ENCODE assay signal across 23 mouse cellular contexts in genomic region chr15:103030142-103030541, GRCm38 (mm10). TPM values are rescaled to one million over a fixed set of nuclear protein-coding genes. Genes with fewer than 3 reads are reported as not detected.
DNase-seq lines count a peak whose midpoint lies in the region; ATAC-seq lines count a peak whose summit lies in the region.
"Had no signal": no experiment of that assay in that cellular context is flagged by ENCODE, and none has a peak within 500 bp of the region (broad histone marks: within the 10 kb centered on the region; RNA-seq: fewer than 3 reads in every experiment).

No protein-coding gene starts in this region.

- ATAC-seq in forebrain, embryonic 11.5 days (replicated peaks; ENCODE audit: low FRiP score), result no peak
- no peak for ATAC-seq in hindbrain, embryonic 15.5 days (ENCODE audit: low FRiP score, low read depth)
- ATAC-seq in neural tube, embryonic 13.5 days (ENCODE audit: low read depth), result no peak
- ATAC-seq: CD4-positive, CD25-positive, alpha-beta regulatory T cell, adult 4 months; intestine, embryonic 15.5 days had no signal

- peak; percentile 24 for DNase-seq in forebrain, embryonic 10.5 days (ENCODE audit: extremely low spot score, low spot score)
- DNase-seq in forebrain, embryonic 11.5 days (ENCODE audit: low spot score), result no peak
- DNase-seq in embryo, embryonic 11 days, result peak; percentile 50
- no peak for DNase-seq in frontal cortex, postnatal 14 days (ENCODE audit: low spot score in 2 of 2)
- DNase-seq in left cerebral cortex, adult 9 months (ENCODE audit: low spot score in 2 of 2), result no peak
- no peak for DNase-seq in T-cell, adult 2 months (ENCODE audit: low spot score)
- DNase-seq: cerebellum, adult 11 months; cerebellum, postnatal 25 days; gastrocnemius, postnatal 25 days; lung, postnatal 14 days; right cerebral cortex, postnatal 4 days; thymus, adult 2 months had no signal

- H3K27me3 ChIP-seq in forebrain, embryonic 10.5 days (ENCODE audit: poor library complexity, severe bottlenecking), result peaks cover 100% of the 10 kb centered on the region
- H3K27me3 ChIP-seq in forebrain, embryonic 11.5 days (ENCODE audit: control insufficient read depth, insufficient read depth, low read length), result peaks cover 96% of the 10 kb centered on the region
- H3K27me3 ChIP-seq in hindbrain, embryonic 15.5 days, result peaks cover 61% of the 10 kb centered on the region
- H3K27me3 ChIP-seq in neural tube, embryonic 13.5 days, result no peaks in the 10 kb centered on the region

- H3K9ac ChIP-seq in forebrain, embryonic 11.5 days (ENCODE audit: low read length), result no peak overlapping the region
- H3K9ac ChIP-seq in hindbrain, embryonic 15.5 days, result 0 out of 2 replicates have a peak overlapping the region, but pooled peaks have one; percentile 10
- H3K9ac ChIP-seq in neural tube, embryonic 13.5 days, result peak overlapping the region; percentile 70
- H3K9ac ChIP-seq: intestine, embryonic 15.5 days; limb, embryonic 13.5 days; liver, embryonic 14.5 days had no signal

- no peak overlapping the region for H3K4me3 ChIP-seq in forebrain, embryonic 10.5 days
- H3K4me3 ChIP-seq in forebrain, embryonic 11.5 days (ENCODE audit: low read depth, low read length), result no peak overlapping the region
- H3K4me3 ChIP-seq in hindbrain, embryonic 15.5 days, result peak overlapping the region; percentile 12; the same call in 1 of the 2 replicates
- peak overlapping the region; percentile 19 for H3K4me3 ChIP-seq in neural tube, embryonic 13.5 days
- H3K4me3 ChIP-seq: heart, embryonic 10.5 days; intestine, embryonic 15.5 days; layer of hippocampus, adult 2 months; left cerebral cortex, adult 2 months; limb, embryonic 13.5 days; megakaryocyte, embryonic 14.5 days had no signal

- peaks cover 11% of the 10 kb centered on the region for H3K4me1 ChIP-seq in forebrain, embryonic 10.5 days
- H3K4me1 ChIP-seq in forebrain, embryonic 11.5 days (replicated peaks; ENCODE audit: control insufficient read depth, insufficient read depth, low read length), result no peaks in the 10 kb centered on the region; the same call in 1 of the 2 replicates
- H3K4me1 ChIP-seq in hindbrain, embryonic 15.5 days (replicated peaks), result peaks cover 10% of the 10 kb centered on the region
- peaks cover 97% of the 10 kb centered on the region for H3K4me1 ChIP-seq in neural tube, embryonic 13.5 days (replicated peaks)

- H3K4me2 ChIP-seq in forebrain, embryonic 11.5 days (ENCODE audit: low read depth, low read length, severe bottlenecking), result no peak overlapping the region
- peak overlapping the region; percentile 35 for H3K4me2 ChIP-seq in hindbrain, embryonic 15.5 days
- H3K4me2 ChIP-seq in neural tube, embryonic 13.5 days, result peak overlapping the region; percentile 63
- H3K4me2 ChIP-seq: intestine, embryonic 15.5 days; limb, embryonic 13.5 days had no signal

- 3% methylated on average over 8 of the region's 8 CpGs for WGBS in forebrain, embryonic 10.5 days
- 2% methylated on average over 8 of the region's 8 CpGs for WGBS in forebrain, embryonic 11.5 days
- WGBS in hindbrain, embryonic 15.5 days, result 4% methylated on average over 8 of the region's 8 CpGs
- WGBS in neural tube, embryonic 13.5 days, result 7% methylated on average over 8 of the region's 8 CpGs

- no peaks in the 10 kb centered on the region for H3K36me3 ChIP-seq in forebrain, embryonic 10.5 days (replicated peaks)
- no peaks in the 10 kb centered on the region for H3K36me3 ChIP-seq in forebrain, embryonic 11.5 days (ENCODE audit: control insufficient read depth, insufficient read depth, low read length)
- H3K36me3 ChIP-seq in hindbrain, embryonic 15.5 days, result no peaks in the 10 kb centered on the region
- H3K36me3 ChIP-seq in neural tube, embryonic 13.5 days, result no peaks in the 10 kb centered on the region
- H3K36me3 ChIP-seq: heart, embryonic 10.5 days; intestine, embryonic 15.5 days; limb, embryonic 13.5 days had no signal

- H3K9me3 ChIP-seq in forebrain, embryonic 10.5 days, result no peaks in the 10 kb centered on the region
- no peaks in the 10 kb centered on the region for H3K9me3 ChIP-seq in forebrain, embryonic 11.5 days (ENCODE audit: control insufficient read depth, low read length)
- no peaks in the 10 kb centered on the region for H3K9me3 ChIP-seq in hindbrain, embryonic 15.5 days
- H3K9me3 ChIP-seq in neural tube, embryonic 13.5 days, result no peaks in the 10 kb centered on the region
- H3K9me3 ChIP-seq: heart, embryonic 10.5 days; intestine, embryonic 15.5 days; limb, embryonic 13.5 days had no signal

- no peak overlapping the region for H3K27ac ChIP-seq in forebrain, embryonic 10.5 days
- no peak overlapping the region for H3K27ac ChIP-seq in forebrain, embryonic 11.5 days (ENCODE audit: low read depth, low read length)
- peak overlapping the region; percentile 69 for H3K27ac ChIP-seq in hindbrain, embryonic 15.5 days (replicated peaks)
- H3K27ac ChIP-seq in neural tube, embryonic 13.5 days (replicated peaks), result peak overlapping the region; percentile 92
- H3K27ac ChIP-seq: heart, embryonic 10.5 days; intestine, embryonic 15.5 days; layer of hippocampus, adult 2 months; left cerebral cortex, adult 2 months; limb, embryonic 13.5 days; liver, embryonic 14.5 days had no signal

RNA-seq across cellular contexts. Expression of gene Hoxc4, which starts 11.4 kb away (rescaled TPM):
- not detected in 2 replicates for polyA plus RNA-seq in forebrain, embryonic 10.5 days (2016; fragmentation: Nextera tagmentation; extraction: Ambion mirVana)
- polyA plus RNA-seq in forebrain, embryonic 11.5 days (2014; fragmentation: Nextera tagmentation; extraction: Ambion mirVana), result not detected in 2 replicates
- polyA plus RNA-seq in hindbrain, embryonic 15.5 days (2015; fragmentation: Nextera tagmentation; extraction: Ambion mirVana), result 56.8 and 63.8 TPM in 2 replicates
- 40.2 and 49.9 TPM in 2 replicates for polyA plus RNA-seq in neural tube, embryonic 13.5 days (2015; fragmentation: Nextera tagmentation; extraction: Ambion mirVana)
- polyA plus RNA-seq: CD4-positive, CD25-positive, alpha-beta regulatory T cell, adult 4 months had no signal

RNA-seq across cellular contexts. Expression of gene Hoxc6, which starts 32.1 kb away (rescaled TPM):
- not detected in 2 replicates for polyA plus RNA-seq in forebrain, embryonic 10.5 days (2016; fragmentation: Nextera tagmentation; extraction: Ambion mirVana)
- polyA plus RNA-seq in forebrain, embryonic 11.5 days (2014; fragmentation: Nextera tagmentation; extraction: Ambion mirVana), result not detected in 2 replicates
- 7.4 and 13.1 TPM in 2 replicates for polyA plus RNA-seq in hindbrain, embryonic 15.5 days (2015; fragmentation: Nextera tagmentation; extraction: Ambion mirVana)
- 46.8 and 51.1 TPM in 2 replicates for polyA plus RNA-seq in neural tube, embryonic 13.5 days (2015; fragmentation: Nextera tagmentation; extraction: Ambion mirVana)
- polyA plus RNA-seq: CD4-positive, CD25-positive, alpha-beta regulatory T cell, adult 4 months had no signal

RNA-seq across cellular contexts. Expression of gene Hoxc8, which starts 39.7 kb away (rescaled TPM):
- not detected in 2 replicates for polyA plus RNA-seq in forebrain, embryonic 10.5 days (2016; fragmentation: Nextera tagmentation; extraction: Ambion mirVana)
- not detected in 2 replicates for polyA plus RNA-seq in forebrain, embryonic 11.5 days (2014; fragmentation: Nextera tagmentation; extraction: Ambion mirVana)
- 2.3 and 16.6 TPM in 2 replicates for polyA plus RNA-seq in hindbrain, embryonic 15.5 days (2015; fragmentation: Nextera tagmentation; extraction: Ambion mirVana)
- polyA plus RNA-seq in neural tube, embryonic 13.5 days (2015; fragmentation: Nextera tagmentation; extraction: Ambion mirVana), result 75.8 and 85.5 TPM in 2 replicates
- polyA plus RNA-seq: embryonic facial prominence, embryonic 14.5 days had no signal

RNA-seq across cellular contexts. Expression of gene Hoxc9, which starts 53.9 kb away (rescaled TPM):
- polyA plus RNA-seq in forebrain, embryonic 10.5 days (2016; fragmentation: Nextera tagmentation; extraction: Ambion mirVana), result not detected in 2 replicates
- not detected in 2 replicates for polyA plus RNA-seq in forebrain, embryonic 11.5 days (2014; fragmentation: Nextera tagmentation; extraction: Ambion mirVana)
- polyA plus RNA-seq in hindbrain, embryonic 15.5 days (2015; fragmentation: Nextera tagmentation; extraction: Ambion mirVana), result 0.30 TPM in 1 of 2 replicates, not detected in the other
- polyA plus RNA-seq in neural tube, embryonic 13.5 days (2015; fragmentation: Nextera tagmentation; extraction: Ambion mirVana), result 40.9 and 43.4 TPM in 2 replicates
- polyA plus RNA-seq: CD4-positive, CD25-positive, alpha-beta regulatory T cell, adult 4 months; embryonic facial prominence, embryonic 14.5 days had no signal

Comparison
In these comparisons a context has a peak if more than half of its experiments do, and no peak if none do; other contexts are left out.
1. DNase-seq: peak in forebrain, embryonic 10.5 days (single experiment) and embryo, embryonic 11 days (single experiment); none in forebrain, embryonic 11.5 days (single experiment), frontal cortex, postnatal 14 days (0 of 2), left cerebral cortex, adult 9 months (0 of 2) and T-cell, adult 2 months (single experiment).
2. H3K27ac ChIP-seq: peak in hindbrain, embryonic 15.5 days (single experiment) and neural tube, embryonic 13.5 days (single experiment); none in forebrain, embryonic 10.5 days (single experiment) and forebrain, embryonic 11.5 days (single experiment).
3. H3K4me3 ChIP-seq: peak in hindbrain, embryonic 15.5 days (single experiment) and neural tube, embryonic 13.5 days (single experiment); none in forebrain, embryonic 10.5 days (single experiment) and forebrain, embryonic 11.5 days (single experiment).
4. RNA of gene Hoxc4, which starts 11.4 kb away (polyA plus RNA-seq): 56.8 to 63.8 TPM in hindbrain, embryonic 15.5 days and 40.2 to 49.9 TPM in neural tube, embryonic 13.5 days; not detected in forebrain, embryonic 11.5 days and not detected in forebrain, embryonic 10.5 days; every median in the first group is over 10 times any median in the second.